Mouse (Mus musculus): ENCODE data around the gene Laptm5.

DNA sequence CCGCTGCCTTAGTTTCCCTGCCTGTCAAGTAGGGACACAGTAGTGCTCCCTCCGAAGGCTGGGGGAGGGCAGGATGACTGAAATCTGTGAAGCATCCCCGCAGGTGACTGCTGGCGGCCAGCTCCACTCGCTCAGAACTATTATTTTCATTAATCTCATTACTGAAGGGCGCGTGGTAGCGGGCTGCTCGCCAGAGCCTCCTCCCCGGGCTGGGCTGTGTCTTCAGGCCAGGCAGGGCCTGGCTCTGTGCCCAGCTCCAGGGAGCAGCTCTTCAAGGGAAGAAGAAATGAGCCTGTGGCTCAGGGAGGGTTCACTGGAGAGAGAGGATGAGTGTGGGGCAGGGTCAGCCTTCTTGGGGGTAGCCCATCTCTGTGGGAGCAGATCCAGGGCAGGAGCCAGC lies 38.3 kb upstream of the Laptm5 start:
- TF ChIP-seq CTCF (conservative IDR thresholded peaks at IDR 0.05; ENCODE audit: low read length) (no peak), POU5F1 (IDR thresholded peaks at IDR 0.05; ENCODE audit: borderline replicate concordance, low read length) (no peak)
